Mouse (Mus musculus): ENCODE data around the gene Ush1c.
A peak's percentile ranks its signal among the peaks of the same experiment; 100 is the strongest.
"Not testable (repeated sequence)": the region's sequence is repeated elsewhere in the genome, so short reads cannot be mapped to it uniquely, and the experiment has no call there.

Gene Ush1c

GRCm38 (mm10) chr7:46204775-46205174 lies 33.5 kb downstream of the Ush1c start:
- DNase-seq (ENCODE audit: low spot score in 2 of 2), result no peak

GRCm38 (mm10) chr7:46204046-46204471 lies 34.2 kb downstream of the Ush1c start:
- DNase-seq (ENCODE audit: low spot score in 2 of 2), result peak; percentile 15 to 57

GRCm38 (mm10) chr7:46201649-46202048 lies 36.7 kb downstream of the Ush1c start:
- no peak for DNase-seq (ENCODE audit: low spot score in 2 of 2)

GRCm38 (mm10) chr7:46200021-46200420 lies 38.3 kb downstream of the Ush1c start:
- no peak for DNase-seq (ENCODE audit: low spot score in 2 of 2)

GRCm38 (mm10) chr7:46195356-46195755 lies 42.9 kb downstream of the Ush1c start:
- no peak for DNase-seq (ENCODE audit: low spot score in 2 of 2)

GRCm38 (mm10) chr7:46184232-46184631 lies 54.1 kb downstream of the Ush1c start:
- no peak for DNase-seq (ENCODE audit: low spot score in 2 of 2)

- DNase-seq (ENCODE audit: low spot score in 2 of 2), result peak in 1 of 2 experiments; percentile 48
Measured at GRCm38 (mm10) chr7:46181590-46181989, 56.7 kb downstream of the Ush1c start.

GRCm38 (mm10) chr7:46179431-46180275 lies 58.6 kb downstream of the Ush1c start, which contains the start of gene Abcc8:
Abcc8 (minus strand) TSS chr7:46180033.
- DNase-seq (ENCODE audit: low spot score in 2 of 2), result no peak

GRCm38 (mm10) chr7:46168980-46169379 lies 69.3 kb downstream of the Ush1c start:
- DNase-seq (ENCODE audit: low spot score in 2 of 2), result not testable (repeated sequence)

- no peak for DNase-seq (ENCODE audit: low spot score in 2 of 2)
Measured at GRCm38 (mm10) chr7:46168402-46168801, 69.9 kb downstream of the Ush1c start.

GRCm38 (mm10) chr7:46167901-46168300 lies 70.4 kb downstream of the Ush1c start:
- DNase-seq (ENCODE audit: low spot score in 2 of 2), result no peak

- DNase-seq (ENCODE audit: low spot score in 2 of 2), result no peak
Measured at GRCm38 (mm10) chr7:46165876-46166275, 72.4 kb downstream of the Ush1c start.

GRCm38 (mm10) chr7:46162731-46163130 lies 75.6 kb downstream of the Ush1c start:
- no peak for DNase-seq (ENCODE audit: low spot score in 2 of 2)

GRCm38 (mm10) chr7:46162132-46162727 lies 76.1 kb downstream of the Ush1c start:
- no peak for DNase-seq (ENCODE audit: low spot score in 2 of 2)

- no peak for DNase-seq (ENCODE audit: low spot score in 2 of 2)
Measured at GRCm38 (mm10) chr7:46161615-46162014, 76.7 kb downstream of the Ush1c start.

GRCm38 (mm10) chr7:46157746-46158145 lies 80.6 kb downstream of the Ush1c start:
- DNase-seq (ENCODE audit: low spot score in 2 of 2), result no peak

- DNase-seq (ENCODE audit: low spot score in 2 of 2), result no peak
Measured at GRCm38 (mm10) chr7:46154498-46155488, 83.5 kb downstream of the Ush1c start.

- no peak for DNase-seq (ENCODE audit: low spot score in 2 of 2)
Measured at GRCm38 (mm10) chr7:46152819-46153351, 85.4 kb downstream of the Ush1c start.

- no peak for DNase-seq (ENCODE audit: low spot score in 2 of 2)
Measured at GRCm38 (mm10) chr7:46147417-46147816, 90.9 kb downstream of the Ush1c start.

- DNase-seq (ENCODE audit: low spot score in 2 of 2), result no peak
Measured at GRCm38 (mm10) chr7:46146675-46147308, 91.5 kb downstream of the Ush1c start.
